Mouse (Mus musculus) kidney, postnatal 0 days (tissue): ENCODE data around the gene Gstp2. TPM values are rescaled to one million over a fixed set of nuclear protein-coding genes. Genes with fewer than 3 reads are reported as not detected.

Experiments used
- ATAC-seq: fragments of 200-750 bp; cut with Nextera tagmentation; replicated peaks from 2 replicates; pipeline ENCODE4 v1.8.0; 2017; ENCODE audit warnings: low read depth, moderate number of reproducible peaks, moderate TSS enrichment, moderate library complexity; ENCODE audit not compliant: low FRiP score
- DNase-seq: peaks from one replicate; pipeline ENCODE4 v3.0.0-alpha.2; 2016; ENCODE audit warnings: low spot score
- H3K27ac ChIP-seq: fragments of 300-500 bp; sonication (generic); 2 replicates; pipeline ENCODE4 v1.5.1; 2014; ENCODE audit warnings: mild to moderate bottlenecking
- H3K27me3 ChIP-seq: fragments of 300-500 bp; sonication (generic); 2 replicates; pipeline ENCODE4 v1.6.1; 2014; ENCODE audit warnings: low read length, mixed read lengths; ENCODE audit not compliant: insufficient read depth
- H3K36me3 ChIP-seq: fragments of 300-500 bp; sonication (generic); 2 replicates; pipeline ENCODE4 v1.6.1; 2014; ENCODE audit warnings: low read length, mixed read lengths; ENCODE audit not compliant: insufficient read depth
- H3K4me1 ChIP-seq: fragments of 300-500 bp; sonication (generic); replicated peaks from 2 replicates; pipeline ENCODE4 v1.6.1; 2014; ENCODE audit warnings: antibody characterized with exemption, low read length, mixed read lengths; ENCODE audit not compliant: insufficient read depth
- H3K4me2 ChIP-seq: fragments of 300-500 bp; sonication (generic); 2 replicates; pipeline ENCODE4 v1.6.1; 2014; ENCODE audit warnings: mild to moderate bottlenecking, low read length, moderate library complexity, mixed read lengths
- H3K4me3 ChIP-seq: fragments of 300-500 bp; sonication (generic); replicated peaks from 2 replicates; pipeline ENCODE4 v1.5.1; 2014; ENCODE audit warnings: low read depth, low read length
- H3K9ac ChIP-seq: fragments of 300-500 bp; sonication (generic); 2 replicates; pipeline ENCODE4 v1.6.1; 2014; ENCODE audit warnings: low read depth, low read length
- H3K9me3 ChIP-seq: fragments of 300-500 bp; sonication (generic); replicated peaks from 2 replicates; pipeline ENCODE4 v1.6.1; 2016; ENCODE audit warnings: low read length, inconsistent platforms, mixed read lengths
- CTCF ChIP-seq: IDR thresholded peaks from 2 replicates; pipeline ENCODE4 v1.5.1; 2016; ENCODE audit warnings: antibody characterized with exemption, low read depth, mild to moderate bottlenecking, moderate library complexity
- WGBS: fragments of 180-500 bp; shearing (Covaris S2); extraction: QIAGEN DNeasy Blood & Tissue Kit; methylation state at CpG from one replicate; pipeline ENCODE4 v1.1.7; 2014; 5-methylcytosine and 5-hydroxymethylcytosine counted together
- polyA plus RNA-seq: library from polyadenylated mRNA; unstranded; fragments of >200 nt; fragmentation: Nextera tagmentation; extraction: Ambion mirVana; gene quantifications from 2 replicates; pipeline ENCODE4 v1.2.1, GENCODE M21; 2015

Gene Gstp2
- polyA plus RNA-seq, 1 experiment from 2014 or later, result 4.4 TPM

GRCm38 (mm10) chr19:4018743-4019583 lies 26.9 kb downstream of the Gstp2 start:
- WGBS, result 30% methylated on average over 18 of the region's 18 CpGs
- H3K4me3 ChIP-seq, result no peak overlapping the region
- H3K4me1 ChIP-seq, result no peaks in the 10 kb centered on the region
- ATAC-seq, result peak; percentile 81
- H3K36me3 ChIP-seq, result no peaks in the 10 kb centered on the region
- H3K27me3 ChIP-seq, result no peaks in the 10 kb centered on the region
- H3K9me3 ChIP-seq, result no peaks in the 10 kb centered on the region
- peak; percentile 95 for DNase-seq
- H3K4me2 ChIP-seq, result no peak overlapping the region
- no peak overlapping the region for H3K27ac ChIP-seq
- peak; percentile 91 for TF ChIP-seq CTCF
- H3K9ac ChIP-seq, result no peak overlapping the region

- H3K4me2 ChIP-seq, result no peak overlapping the region
- 68% methylated on average over 10 of the region's 10 CpGs for WGBS
- no peaks in the 10 kb centered on the region for H3K27me3 ChIP-seq
- H3K36me3 ChIP-seq, result no peaks in the 10 kb centered on the region
- no peak overlapping the region for H3K4me3 ChIP-seq
- no peak overlapping the region for H3K9ac ChIP-seq
- ATAC-seq (no peak), DNase-seq (no peak)
- no peak overlapping the region for H3K27ac ChIP-seq
- H3K9me3 ChIP-seq, result no peaks in the 10 kb centered on the region
- no peak for TF ChIP-seq CTCF
- H3K4me1 ChIP-seq, result no peaks in the 10 kb centered on the region
Measured at GRCm38 (mm10) chr19:4017921-4018587, 27.8 kb downstream of the Gstp2 start.

- no peak for TF ChIP-seq CTCF
- no peak overlapping the region for H3K4me2 ChIP-seq
- no peaks in the 10 kb centered on the region for H3K4me1 ChIP-seq
- no peaks in the 10 kb centered on the region for H3K36me3 ChIP-seq
- H3K9me3 ChIP-seq, result no peaks in the 10 kb centered on the region
- H3K4me3 ChIP-seq, result no peak overlapping the region
- no peaks in the 10 kb centered on the region for H3K27me3 ChIP-seq
- no peak overlapping the region for H3K27ac ChIP-seq
- ATAC-seq (no peak), DNase-seq (no peak)
- no peak overlapping the region for H3K9ac ChIP-seq
- WGBS, result 67% methylated on average over 5 of the region's 5 CpGs
Measured at GRCm38 (mm10) chr19:4015635-4016034, 30.2 kb downstream of the Gstp2 start.

GRCm38 (mm10) chr19:4014802-4015201 lies 31.0 kb downstream of the Gstp2 start:
- no peaks in the 10 kb centered on the region for H3K9me3 ChIP-seq
- H3K4me1 ChIP-seq, result no peaks in the 10 kb centered on the region
- ATAC-seq, result no peak
- H3K4me3 ChIP-seq, result no peak overlapping the region
- no peak overlapping the region for H3K27ac ChIP-seq
- no peak for TF ChIP-seq CTCF
- H3K4me2 ChIP-seq, result no peak overlapping the region
- peaks cover 3% of the 10 kb centered on the region; the same call in 1 of the 2 replicates for H3K36me3 ChIP-seq
- DNase-seq, result no peak
- no peak overlapping the region for H3K9ac ChIP-seq
- no peaks in the 10 kb centered on the region for H3K27me3 ChIP-seq

- H3K27ac ChIP-seq, result no peak overlapping the region
- no peaks in the 10 kb centered on the region for H3K9me3 ChIP-seq
- H3K4me3 ChIP-seq, result peak overlapping the region; percentile 85; the same call in 1 of the 2 replicates
- peaks cover 18% of the 10 kb centered on the region for H3K36me3 ChIP-seq
- H3K4me2 ChIP-seq, result peak overlapping the region; percentile 41
- H3K4me1 ChIP-seq, result no peaks in the 10 kb centered on the region
- no peak for DNase-seq
- 19% methylated on average over 9 of the region's 9 CpGs for WGBS
- TF ChIP-seq CTCF, result no peak
- peak; percentile 15; the same call in 1 of the 2 replicates for ATAC-seq
- no peaks in the 10 kb centered on the region for H3K27me3 ChIP-seq
- peak overlapping the region; percentile 32; the same call in 1 of the 2 replicates for H3K9ac ChIP-seq
Measured at GRCm38 (mm10) chr19:4013066-4013465, 32.8 kb downstream of the Gstp2 start.

GRCm38 (mm10) chr19:4012432-4013022 lies 33.3 kb downstream of the Gstp2 start, which contains the start of gene Ndufv1:
Gene Ndufv1 (minus strand): TSS chr19:4012806.
- peak; percentile 97 for TF ChIP-seq CTCF
- Histone ChIP-seq H3K9me3 (no peaks in the 10 kb centered on the region), H3K4me1 (no peaks in the 10 kb centered on the region), H3K9ac (peak within 1 kb of the TSS; percentile 78), H3K27ac (peak within 1 kb of the TSS; percentile 64; the same call in 1 of the 2 replicates), H3K4me3 (peak within 1 kb of the TSS; percentile 85), H3K4me2 (peak within 1 kb of the TSS; percentile 64), H3K27me3 (no peaks in the 10 kb centered on the region), H3K36me3 (peaks cover 24% of the 10 kb centered on the region)
- ATAC-seq, result peak; percentile 98
- 0% methylated on average over 45 of the region's 45 CpGs for WGBS
- peak; percentile 100 for DNase-seq
